Mouse (Mus musculus): ENCODE results near the gene Kars. TPM values are rescaled to one million over a fixed set of nuclear protein-coding genes. Genes with fewer than 3 reads are reported as not detected.

The Kars gene
- 77.7 TPM for polyA plus RNA-seq (2015; fragmentation: Illumina TruSeq; extraction: RNeasy Lipid Tissue Mini Kit (QIAGEN cat#74804); ENCODE audit: insufficient read depth, low replicate concordance)

DNA sequence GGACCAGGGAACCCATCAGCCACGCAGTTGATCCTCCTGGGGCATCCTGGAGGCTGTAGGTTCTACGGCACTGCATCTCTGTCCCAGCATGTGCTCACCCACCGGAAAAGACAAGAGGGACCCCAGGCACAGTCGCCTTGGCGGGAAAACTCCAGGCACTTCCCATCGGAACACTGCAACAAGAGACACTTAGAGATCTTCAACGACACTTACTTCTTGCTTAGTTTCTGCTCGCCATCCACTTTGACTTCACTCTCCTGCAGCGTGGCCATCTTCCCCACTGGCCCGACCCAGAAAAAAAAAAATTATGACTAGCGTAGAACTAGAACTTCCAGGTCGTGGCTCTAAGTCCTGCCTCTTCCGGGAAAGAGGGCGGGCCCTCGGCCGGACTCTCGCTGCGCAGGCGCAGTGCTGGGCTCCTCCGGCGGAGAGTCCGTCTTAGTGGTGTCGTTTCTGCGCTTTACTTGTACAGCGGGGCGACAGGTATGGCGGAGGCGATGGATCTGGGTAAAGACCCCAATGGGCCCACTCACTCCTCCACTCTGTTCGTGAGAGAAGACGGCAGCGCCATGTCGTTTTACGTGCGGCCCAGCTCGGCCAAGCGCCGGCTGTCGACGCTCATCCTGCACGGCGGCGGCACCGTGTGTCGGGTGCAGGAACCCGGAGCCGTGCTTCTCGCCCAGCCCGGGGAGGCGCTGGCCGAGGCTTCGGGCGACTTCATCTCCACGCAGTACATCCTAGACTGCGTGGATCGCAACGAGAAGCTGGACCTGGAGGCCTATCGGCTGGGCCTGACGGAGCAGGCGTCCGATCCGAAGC, at the start of gene Kars, which contains the start of gene Terf2ip:
Gene Kars (minus strand): TSS at position 327 of the 819 bp plus-strand sequence.
Gene Terf2ip (plus strand): TSS at position 402 of the 819 bp plus-strand sequence.

GRCm38 (mm10) chr8:112014936-112015335, 3.8 kb upstream of the Kars start, which contains the start of gene Gm6793:
Gene Gm6793, minus strand, starts transcription at chr8:112015036.

DNA sequence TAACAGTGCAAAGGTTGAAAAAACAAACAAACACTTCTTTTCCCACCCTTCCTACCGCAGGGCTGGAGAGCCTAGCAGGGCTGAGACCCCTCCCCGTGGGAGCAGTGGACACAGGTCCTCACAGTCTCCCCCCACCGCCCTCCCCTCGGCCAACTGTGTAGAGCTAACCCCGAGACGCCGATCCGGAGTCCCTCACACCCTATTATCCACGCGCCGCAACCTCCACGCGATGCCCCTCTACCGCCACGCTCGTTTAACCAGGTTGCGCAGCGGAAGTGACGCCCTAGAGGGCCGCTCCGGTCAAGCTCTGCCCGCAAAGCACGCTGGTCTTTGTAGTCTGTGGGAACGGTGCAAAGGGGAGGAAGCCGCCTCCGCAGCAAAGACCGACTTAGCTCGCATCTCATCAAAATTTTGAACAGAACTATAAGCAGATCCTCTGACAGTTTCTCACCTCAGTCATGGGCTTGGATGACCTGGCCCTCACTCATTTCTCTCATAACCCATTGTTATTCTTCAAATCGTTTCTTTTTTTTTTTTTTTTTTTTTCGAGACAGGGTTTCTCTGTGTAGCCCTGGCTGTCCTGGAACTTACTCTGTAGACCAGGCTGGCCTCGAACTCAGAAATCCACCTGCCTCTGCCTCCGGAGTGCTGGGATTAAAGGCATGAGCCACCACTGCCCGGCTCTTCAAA, 19.0 kb downstream of the Kars start, which contains the start of gene Adat1:
Gene Adat1 (minus strand): TSS at position 290 of the 690 bp plus-strand sequence.

Other genes with a start within 250 kb of the Kars start
- gene Cfdp1, start 157.0 kb downstream of the Kars start, polyA plus RNA-seq (2015; fragmentation: Illumina TruSeq; extraction: RNeasy Lipid Tissue Mini Kit (QIAGEN cat#74804); ENCODE audit: insufficient read depth, low replicate concordance): 127 TPM
- gene Tmem170, start 134.6 kb downstream of the Kars start, polyA plus RNA-seq (2015; fragmentation: Illumina TruSeq; extraction: RNeasy Lipid Tissue Mini Kit (QIAGEN cat#74804); ENCODE audit: insufficient read depth, low replicate concordance): 8.0 TPM
- gene Chst5, start 100.9 kb downstream of the Kars start, polyA plus RNA-seq (2015; fragmentation: Illumina TruSeq; extraction: RNeasy Lipid Tissue Mini Kit (QIAGEN cat#74804); ENCODE audit: insufficient read depth, low replicate concordance): not detected
- 3.1 TPM for gene Tmem231, start 77.4 kb downstream of the Kars start, polyA plus RNA-seq (2015; fragmentation: Illumina TruSeq; extraction: RNeasy Lipid Tissue Mini Kit (QIAGEN cat#74804); ENCODE audit: insufficient read depth, low replicate concordance)
- gene Gabarapl2, start 70.6 kb downstream of the Kars start, polyA plus RNA-seq (2015; fragmentation: Illumina TruSeq; extraction: RNeasy Lipid Tissue Mini Kit (QIAGEN cat#74804); ENCODE audit: insufficient read depth, low replicate concordance): 222 TPM
- gene Adat1, start 19.0 kb downstream of the Kars start, polyA plus RNA-seq (2015; fragmentation: Illumina TruSeq; extraction: RNeasy Lipid Tissue Mini Kit (QIAGEN cat#74804); ENCODE audit: insufficient read depth, low replicate concordance): 10.1 TPM
- gene Terf2ip, start 75 bp upstream of the Kars start, polyA plus RNA-seq (2015; fragmentation: Illumina TruSeq; extraction: RNeasy Lipid Tissue Mini Kit (QIAGEN cat#74804); ENCODE audit: insufficient read depth, low replicate concordance): 13.3 TPM
- gene Gm6793, start 3.7 kb upstream of the Kars start, polyA plus RNA-seq (2015; fragmentation: Illumina TruSeq; extraction: RNeasy Lipid Tissue Mini Kit (QIAGEN cat#74804); ENCODE audit: insufficient read depth, low replicate concordance): 0.50 TPM

Measured in spleen, adult 10 weeks (tissue).